Mouse (Mus musculus) forebrain, embryonic 16.5 days (tissue): ENCODE data around the gene Cfap300. TPM values are rescaled to one million over a fixed set of nuclear protein-coding genes. Genes with fewer than 3 reads are reported as not detected.

Experiments
- ATAC-seq: fragments of 200-750 bp; cut with Nextera tagmentation; 2 replicates; pipeline ENCODE4 v1.8.0; 2017; ENCODE audit warnings: mild to moderate bottlenecking, moderate library complexity
- H3K27ac ChIP-seq: fragments of 300-500 bp; sonication (generic); 2 replicates; pipeline ENCODE4 v1.5.1; 2014; ENCODE audit warnings: low read length, control low read depth
- H3K27me3 ChIP-seq: fragments of 300-500 bp; sonication (generic); replicated peaks from 2 replicates; pipeline ENCODE4 v1.6.1; 2014; ENCODE audit warnings: low read length; ENCODE audit not compliant: control insufficient read depth, insufficient read depth
- H3K36me3 ChIP-seq: fragments of 300-500 bp; sonication (generic); 2 replicates; pipeline ENCODE4 v1.6.1; 2014; ENCODE audit not compliant: control insufficient read depth, insufficient read depth
- H3K4me1 ChIP-seq: fragments of 300-500 bp; sonication (generic); replicated peaks from 2 replicates; pipeline ENCODE4 v1.6.1; 2014; ENCODE audit warnings: low read length; ENCODE audit not compliant: control insufficient read depth, insufficient read depth
- H3K4me2 ChIP-seq: fragments of 300-500 bp; sonication (generic); 2 replicates; pipeline ENCODE4 v1.6.1; 2014; ENCODE audit warnings: mild to moderate bottlenecking, low read length, control low read depth
- H3K4me3 ChIP-seq: fragments of 300-500 bp; sonication (generic); replicated peaks from 2 replicates; pipeline ENCODE4 v1.5.1; 2014; ENCODE audit warnings: mild to moderate bottlenecking, low read length, control low read depth
- H3K9ac ChIP-seq: fragments of 300-500 bp; sonication (generic); replicated peaks from 2 replicates; pipeline ENCODE4 v1.6.1; 2014; ENCODE audit warnings: low read depth, low read length, control low read depth
- H3K9me3 ChIP-seq: fragments of 300-500 bp; sonication (generic); 2 replicates; pipeline ENCODE4 v1.6.1; 2016; ENCODE audit warnings: low read length; ENCODE audit not compliant: control insufficient read depth
- WGBS: fragments of 180-500 bp; shearing (Covaris S2); extraction: QIAGEN DNeasy Blood & Tissue Kit; methylation state at CpG from one replicate; pipeline ENCODE4 v1.1.7; 2014; 5-methylcytosine and 5-hydroxymethylcytosine counted together
- polyA plus RNA-seq: library from polyadenylated mRNA; unstranded; fragments of >200 nt; fragmentation: Nextera tagmentation; extraction: Ambion mirVana; gene quantifications from 2 replicates; pipeline ENCODE4 v1.2.1, GENCODE M21; 2015

The Cfap300 gene
- polyA plus RNA-seq, 1 experiment from 2014 or later, result 15.7 TPM

DNA sequence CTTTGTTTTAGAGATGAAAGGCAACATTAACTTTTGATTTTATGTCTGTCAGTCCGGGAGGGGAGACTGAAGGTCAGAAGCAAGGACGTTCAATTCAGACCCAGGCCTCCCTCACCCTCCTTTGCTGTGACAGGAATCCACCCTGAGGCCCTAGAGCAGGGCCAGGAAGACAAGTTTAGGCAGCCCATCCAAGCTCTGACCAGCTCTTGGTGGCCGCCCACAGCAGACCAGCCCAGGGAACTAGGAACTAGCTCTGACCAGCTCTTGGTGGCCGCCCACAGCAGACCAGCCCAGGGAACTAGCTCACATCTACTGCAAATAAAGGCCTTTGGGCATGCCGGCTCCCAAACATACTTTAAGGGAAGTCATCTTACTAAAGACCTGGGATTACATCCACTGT is 65.0 kb downstream of the Cfap300 start:
- Histone ChIP-seq H3K9me3 (no peaks in the 10 kb centered on the region), H3K4me3 (no peak overlapping the region), H3K36me3 (no peaks in the 10 kb centered on the region), H3K27ac (no peak overlapping the region), H3K4me2 (no peak overlapping the region), H3K4me1 (no peaks in the 10 kb centered on the region), H3K9ac (no peak overlapping the region), H3K27me3 (no peaks in the 10 kb centered on the region)
- ATAC-seq, result no peak
- 90% methylated on average over 5 of the region's 5 CpGs for WGBS

DNA sequence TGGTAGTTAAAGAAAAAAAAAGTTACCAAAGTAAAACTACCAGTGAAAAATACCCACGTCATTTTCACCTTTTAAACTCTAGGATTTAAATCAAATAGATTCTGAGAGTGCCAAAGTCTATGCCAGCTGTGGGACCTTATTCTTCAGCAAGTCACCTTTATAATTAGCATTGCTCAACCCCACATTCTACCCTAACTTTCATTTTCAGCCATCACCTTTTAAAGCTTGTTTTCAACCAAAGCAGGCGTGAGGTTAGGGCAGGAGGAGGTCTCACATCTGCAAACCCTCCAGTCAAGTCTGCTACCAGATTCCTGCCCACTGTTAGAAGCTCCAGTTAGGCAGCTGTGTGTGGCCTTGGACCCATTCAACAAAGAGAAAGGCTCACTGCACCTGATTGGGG is 70.6 kb downstream of the Cfap300 start:
- Histone ChIP-seq H3K9ac (no peak overlapping the region), H3K27me3 (no peaks in the 10 kb centered on the region), H3K4me3 (no peak overlapping the region), H3K4me2 (no peak overlapping the region), H3K27ac (no peak overlapping the region), H3K36me3 (no peaks in the 10 kb centered on the region), H3K4me1 (no peaks in the 10 kb centered on the region), H3K9me3 (no peaks in the 10 kb centered on the region)
- WGBS, result 81% methylated on average over 2 of the region's 2 CpGs
- ATAC-seq, result no peak

Other genes with a start within 250 kb of the Cfap300 start
- gene Birc2, start 205.8 kb downstream of the Cfap300 start, polyA plus RNA-seq, result 56.8 and 57.8 TPM in 2 replicates
- gene Birc3, start 169.6 kb downstream of the Cfap300 start, polyA plus RNA-seq, result 1.9 and 2.0 TPM in 2 replicates
- 7.7 and 8.0 TPM in 2 replicates for gene Yap1, start 38.2 kb downstream of the Cfap300 start, polyA plus RNA-seq
- gene Cep126, start 91.5 kb upstream of the Cfap300 start, polyA plus RNA-seq, result 2.1 TPM in 2 replicates